Mouse (Mus musculus): ENCODE data around the gene Spdya. TPM values are rescaled to one million over a fixed set of nuclear protein-coding genes. Genes with fewer than 3 reads are reported as not detected.

Spdya gene
- polyA plus RNA-seq, 1 experiment from 2014 or later = 1.3 TPM

- Histone ChIP-seq H3K27ac (ENCODE audit: low read length) (no peak overlapping the region), H3K36me3 (ENCODE audit: control insufficient read depth, insufficient read depth, low read length) (no peaks in the 10 kb centered on the region), H3K9me3 (ENCODE audit: control insufficient read depth, low read depth, low read length) (no peaks in the 10 kb centered on the region), H3K9ac (replicated peaks; ENCODE audit: low read depth, low read length) (no peak overlapping the region), H3K4me2 (replicated peaks; ENCODE audit: low read depth, low read length) (no peak overlapping the region), H3K27me3 (ENCODE audit: control insufficient read depth, insufficient read depth, low read length) (no peaks in the 10 kb centered on the region; the same call in 1 of the 2 replicates), H3K4me3 (ENCODE audit: low read depth, low read length) (no peak overlapping the region), H3K4me1 (ENCODE audit: control insufficient read depth, insufficient read depth, low read length) (no peaks in the 10 kb centered on the region)
- ATAC-seq (ENCODE audit: insufficient number of reproducible peaks, insufficient read depth, low FRiP score, low read depth) = no peak
- 7% methylated on average over 1 of the region's 1 CpGs for WGBS
These were observed 3.3 kb upstream of the Spdya start for GRCm38 (mm10) chr17:71548586-71548985.

GRCm38 (mm10) chr17:71551350-71551749 is 511 bp upstream of the Spdya start:
- H3K27ac ChIP-seq (ENCODE audit: low read length) = no peak overlapping the region
- WGBS = 10% methylated on average over 6 of the region's 6 CpGs
- H3K27me3 ChIP-seq (ENCODE audit: control insufficient read depth, insufficient read depth, low read length) = no peaks in the 10 kb centered on the region; the same call in 1 of the 2 replicates
- H3K4me1 ChIP-seq (ENCODE audit: control insufficient read depth, insufficient read depth, low read length) = no peaks in the 10 kb centered on the region
- no peaks in the 10 kb centered on the region for H3K36me3 ChIP-seq (ENCODE audit: control insufficient read depth, insufficient read depth, low read length)
- H3K4me2 ChIP-seq (replicated peaks; ENCODE audit: low read depth, low read length) = peak overlapping the region; percentile 99
- no peak for ATAC-seq (ENCODE audit: insufficient number of reproducible peaks, insufficient read depth, low FRiP score, low read depth)
- no peak overlapping the region; the same call in 1 of the 2 replicates for H3K9ac ChIP-seq (replicated peaks; ENCODE audit: low read depth, low read length)
- H3K9me3 ChIP-seq (ENCODE audit: control insufficient read depth, low read depth, low read length) = no peaks in the 10 kb centered on the region
- H3K4me3 ChIP-seq (ENCODE audit: low read depth, low read length) = peak overlapping the region; percentile 76

DNA sequence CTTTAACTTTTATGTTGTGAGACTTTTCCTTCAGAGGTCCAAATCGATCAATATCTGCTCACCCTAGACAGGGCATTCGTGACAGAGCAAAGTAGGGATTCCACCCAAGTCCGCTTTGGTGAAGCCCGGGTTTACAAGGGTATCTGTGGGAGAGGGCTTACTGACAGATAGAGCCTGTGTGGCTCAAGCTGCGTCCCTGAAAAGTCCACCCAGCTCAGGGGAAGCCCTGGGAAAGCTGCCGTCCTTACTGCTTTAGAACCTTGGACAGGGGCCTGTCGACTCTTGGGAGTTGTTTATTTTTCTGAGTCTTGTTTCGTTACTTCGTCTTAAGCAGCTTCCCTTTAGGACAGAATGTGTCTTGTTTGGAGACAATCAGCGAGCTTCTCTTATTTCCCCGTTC is 1.0 kb downstream of the Spdya start:
- H3K36me3 ChIP-seq (ENCODE audit: control insufficient read depth, insufficient read depth, low read length) = no peaks in the 10 kb centered on the region
- H3K27ac ChIP-seq (ENCODE audit: low read length) = no peak overlapping the region
- 8% methylated on average over 11 of the region's 11 CpGs for WGBS
- H3K9ac ChIP-seq (replicated peaks; ENCODE audit: low read depth, low read length) = no peak overlapping the region; the same call in 1 of the 2 replicates
- H3K27me3 ChIP-seq (ENCODE audit: control insufficient read depth, insufficient read depth, low read length) = no peaks in the 10 kb centered on the region; the same call in 1 of the 2 replicates
- ATAC-seq (ENCODE audit: insufficient number of reproducible peaks, insufficient read depth, low FRiP score, low read depth) = no peak
- 0 out of 2 replicates have a peak overlapping the region, but pooled peaks have one; percentile 76 for H3K4me3 ChIP-seq (ENCODE audit: low read depth, low read length)
- peak overlapping the region; percentile 99 for H3K4me2 ChIP-seq (replicated peaks; ENCODE audit: low read depth, low read length)
- H3K4me1 ChIP-seq (ENCODE audit: control insufficient read depth, insufficient read depth, low read length) = no peaks in the 10 kb centered on the region
- no peaks in the 10 kb centered on the region for H3K9me3 ChIP-seq (ENCODE audit: control insufficient read depth, low read depth, low read length)

DNA sequence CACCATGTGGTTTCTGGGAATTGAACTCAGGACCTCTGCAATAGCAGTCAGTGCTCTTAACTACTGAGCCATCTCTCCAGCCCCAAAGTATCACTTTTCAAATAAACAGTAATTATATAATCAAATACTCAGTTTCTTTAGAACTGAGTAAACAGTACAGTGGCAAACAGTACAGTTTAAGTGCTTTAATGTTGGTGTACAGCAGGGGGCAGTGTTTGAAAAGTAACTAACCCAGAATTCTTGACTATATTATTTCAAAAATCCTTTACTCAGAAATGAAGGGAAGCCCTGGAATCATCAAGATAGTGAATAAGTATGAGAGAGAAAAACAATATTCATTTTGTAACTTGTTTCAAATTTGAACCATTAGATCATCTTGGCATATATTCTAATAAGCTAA is 9.8 kb downstream of the Spdya start:
- Histone ChIP-seq H3K4me2 (replicated peaks; ENCODE audit: low read depth, low read length) (no peak overlapping the region), H3K4me3 (ENCODE audit: low read depth, low read length) (no peak overlapping the region), H3K27me3 (ENCODE audit: control insufficient read depth, insufficient read depth, low read length) (no peaks in the 10 kb centered on the region), H3K27ac (ENCODE audit: low read length) (no peak overlapping the region), H3K9me3 (ENCODE audit: control insufficient read depth, low read depth, low read length) (no peaks in the 10 kb centered on the region), H3K4me1 (ENCODE audit: control insufficient read depth, insufficient read depth, low read length) (no peaks in the 10 kb centered on the region), H3K36me3 (ENCODE audit: control insufficient read depth, insufficient read depth, low read length) (no peaks in the 10 kb centered on the region), H3K9ac (replicated peaks; ENCODE audit: low read depth, low read length) (no peak overlapping the region)
- ATAC-seq (ENCODE audit: insufficient number of reproducible peaks, insufficient read depth, low FRiP score, low read depth) = no peak

GRCm38 (mm10) chr17:71579176-71579705 is 27.4 kb downstream of the Spdya start:
- Histone ChIP-seq H3K9ac (replicated peaks; ENCODE audit: low read depth, low read length) (no peak overlapping the region), H3K27me3 (ENCODE audit: control insufficient read depth, insufficient read depth, low read length) (no peaks in the 10 kb centered on the region), H3K36me3 (ENCODE audit: control insufficient read depth, insufficient read depth, low read length) (no peaks in the 10 kb centered on the region), H3K9me3 (ENCODE audit: control insufficient read depth, low read depth, low read length) (no peaks in the 10 kb centered on the region), H3K4me3 (ENCODE audit: low read depth, low read length) (no peak overlapping the region), H3K27ac (ENCODE audit: low read length) (no peak overlapping the region), H3K4me1 (ENCODE audit: control insufficient read depth, insufficient read depth, low read length) (no peaks in the 10 kb centered on the region), H3K4me2 (replicated peaks; ENCODE audit: low read depth, low read length) (no peak overlapping the region)
- ATAC-seq (ENCODE audit: insufficient number of reproducible peaks, insufficient read depth, low FRiP score, low read depth) = no peak
- 92% methylated on average over 1 of the region's 1 CpGs for WGBS

GRCm38 (mm10) chr17:71597881-71598658 is 46.2 kb downstream of the Spdya start:
- H3K9ac ChIP-seq (replicated peaks; ENCODE audit: low read depth, low read length) = peak overlapping the region; percentile 48; the same call in 1 of the 2 replicates
- peak; percentile 37 for ATAC-seq (ENCODE audit: insufficient number of reproducible peaks, insufficient read depth, low FRiP score, low read depth)
- under 1% methylated on average over 48 of the region's 48 CpGs for WGBS
- H3K4me2 ChIP-seq (replicated peaks; ENCODE audit: low read depth, low read length) = peak overlapping the region; percentile 84
- peak overlapping the region; percentile 62 for H3K4me3 ChIP-seq (ENCODE audit: low read depth, low read length)
- peak overlapping the region; percentile 23; the same call in 1 of the 2 replicates for H3K27ac ChIP-seq (ENCODE audit: low read length)
- H3K9me3 ChIP-seq (ENCODE audit: control insufficient read depth, low read depth, low read length) = no peaks in the 10 kb centered on the region
- no peaks in the 10 kb centered on the region for H3K36me3 ChIP-seq (ENCODE audit: control insufficient read depth, insufficient read depth, low read length)
- H3K27me3 ChIP-seq (ENCODE audit: control insufficient read depth, insufficient read depth, low read length) = no peaks in the 10 kb centered on the region
- peaks cover 5% of the 10 kb centered on the region; the same call in 1 of the 2 replicates for H3K4me1 ChIP-seq (ENCODE audit: control insufficient read depth, insufficient read depth, low read length)

DNA sequence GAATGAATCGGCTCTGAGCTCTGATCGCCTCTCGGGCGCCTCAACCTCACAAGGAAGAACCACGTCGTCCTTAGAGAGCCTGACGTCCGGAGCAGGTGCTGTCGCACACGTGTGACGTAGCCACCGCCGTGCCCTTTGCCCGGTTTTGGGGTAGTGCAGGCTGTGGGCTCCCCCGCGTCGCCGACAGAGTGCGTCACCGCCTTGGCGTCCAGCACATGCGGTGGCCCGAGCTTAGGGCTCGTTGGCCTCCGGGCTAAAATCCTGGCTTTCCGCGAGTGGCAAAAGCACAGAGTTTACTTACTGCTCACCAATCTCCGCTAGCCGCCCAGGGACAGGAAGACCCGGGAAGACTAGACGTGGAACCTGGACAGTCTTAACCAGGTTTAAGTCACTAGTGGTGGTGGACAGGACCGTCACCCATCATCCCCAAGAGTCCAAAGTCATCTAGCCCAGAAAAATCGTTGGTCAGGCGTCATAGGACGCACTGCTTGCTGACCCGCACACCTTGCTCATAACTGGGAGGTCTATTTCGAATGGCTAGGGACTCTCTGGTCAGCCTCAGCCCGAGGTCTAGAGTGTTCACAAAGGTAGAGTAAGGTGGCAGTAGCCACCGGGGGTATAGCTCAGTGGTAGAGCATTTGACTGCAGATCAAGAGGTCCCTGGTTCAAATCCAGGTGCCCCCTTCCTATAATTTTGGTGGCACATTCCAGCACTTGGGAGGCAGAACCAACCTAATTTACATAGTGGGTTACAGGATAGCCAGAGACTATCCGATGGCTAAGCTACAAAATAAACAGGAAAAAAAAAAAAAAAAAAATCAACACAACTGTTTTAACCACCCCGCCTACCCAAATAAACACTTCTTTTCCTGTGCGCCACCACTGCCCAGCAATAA is 47.0 kb downstream of the Spdya start:
- Histone ChIP-seq H3K36me3 (ENCODE audit: control insufficient read depth, insufficient read depth, low read length) (no peaks in the 10 kb centered on the region), H3K9me3 (ENCODE audit: control insufficient read depth, low read depth, low read length) (no peaks in the 10 kb centered on the region), H3K4me3 (ENCODE audit: low read depth, low read length) (peak overlapping the region; percentile 62), H3K9ac (replicated peaks; ENCODE audit: low read depth, low read length) (peak overlapping the region; percentile 48; the same call in 1 of the 2 replicates), H3K4me2 (replicated peaks; ENCODE audit: low read depth, low read length) (peak overlapping the region; percentile 84), H3K27me3 (ENCODE audit: control insufficient read depth, insufficient read depth, low read length) (no peaks in the 10 kb centered on the region), H3K27ac (ENCODE audit: low read length) (peak overlapping the region; percentile 23), H3K4me1 (ENCODE audit: control insufficient read depth, insufficient read depth, low read length) (peaks cover 5% of the 10 kb centered on the region; the same call in 1 of the 2 replicates)
- 6% methylated on average over 42 of the region's 42 CpGs for WGBS
- ATAC-seq (ENCODE audit: insufficient number of reproducible peaks, insufficient read depth, low FRiP score, low read depth) = peak; percentile 95
